Mouse (Mus musculus) lung, adult 10 weeks (tissue): Measurements from ENCODE around the gene Nlrp1a. TPM values are rescaled to one million over a fixed set of nuclear protein-coding genes. Genes with fewer than 3 reads are reported as not detected.

ENCODE experiments used
- polyA plus RNA-seq: library from polyadenylated mRNA; stranded (reverse); fragments of 350-450 nt; fragmentation: Illumina TruSeq; extraction: RNeasy Lipid Tissue Mini Kit (QIAGEN cat#74804); gene quantifications from one replicate; pipeline ENCODE4 v1.2.3, GENCODE M21; 2014; ENCODE audit warnings: low read depth, low replicate concordance; ENCODE audit not compliant: insufficient read depth

The Nlrp1a gene
- polyA plus RNA-seq = 0.15 TPM

DNA sequence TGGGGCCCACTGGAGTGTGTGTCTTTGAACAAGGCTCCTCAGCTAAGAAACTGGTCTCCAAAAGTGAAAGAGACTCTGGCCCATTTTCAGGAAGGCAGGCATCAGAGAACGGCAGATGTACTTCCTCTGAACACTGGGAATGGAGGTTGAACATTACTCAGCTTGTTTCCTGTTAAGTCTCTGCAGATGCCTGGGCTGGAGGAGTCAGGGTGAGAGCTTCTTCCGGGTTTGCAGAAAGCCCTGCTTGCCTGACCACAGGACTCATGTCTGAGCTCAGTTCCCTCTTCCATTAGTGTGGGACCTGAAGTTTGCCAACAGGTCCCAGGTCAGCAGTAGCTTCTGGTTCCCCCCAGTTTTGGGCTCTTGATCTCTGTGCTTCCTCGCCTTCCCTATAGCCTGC is at the start of gene Nlrp1a:
Gene Nlrp1a (minus strand): TSS at position 44 of the 400 bp plus-strand sequence.

Other genes starting within 250 kb of the Nlrp1a start
- 33.3 TPM for gene Nup88, start 174.7 kb downstream of the Nlrp1a start, polyA plus RNA-seq
- gene Rpain, start 174.5 kb downstream of the Nlrp1a start, polyA plus RNA-seq = 37.5 TPM
- 50.9 TPM for gene C1qbp, start 161.7 kb downstream of the Nlrp1a start, polyA plus RNA-seq
- gene Dhx33, start 140.3 kb downstream of the Nlrp1a start, polyA plus RNA-seq = 4.4 TPM
- gene Mis12, start 125.1 kb downstream of the Nlrp1a start, polyA plus RNA-seq = 11.3 TPM
- gene Derl2, start 124.9 kb downstream of the Nlrp1a start, polyA plus RNA-seq = 35.0 TPM
- gene 6330403K07Rik, start 111.2 kb downstream of the Nlrp1a start, polyA plus RNA-seq = 3.0 TPM
- 0.42 TPM for gene Nlrp1b, start 86.0 kb upstream of the Nlrp1a start, polyA plus RNA-seq